Mouse (Mus musculus) limb, embryonic 11.5 days (tissue): Measurements from ENCODE around the gene Nalcn. TPM values are rescaled to one million over a fixed set of nuclear protein-coding genes. Genes with fewer than 3 reads are reported as not detected.

Experiments used
- ATAC-seq: fragments of 200-750 bp; cut with Nextera tagmentation; 2 replicates; pipeline ENCODE4 v1.8.0; 2017; ENCODE audit warnings: low read depth; ENCODE audit not compliant: insufficient number of reproducible peaks, low FRiP score, low TSS enrichment
- DNase-seq: peaks from one replicate; pipeline ENCODE4 v3.0.0-alpha.2; 2015; ENCODE audit warnings: low spot score
- H3K27ac ChIP-seq: fragments of 300-500 bp; sonication (generic); replicated peaks from 2 replicates; pipeline ENCODE4 v1.5.1; 2014; ENCODE audit warnings: low read depth, mild to moderate bottlenecking, low read length
- H3K27me3 ChIP-seq: fragments of 300-500 bp; sonication (generic); 2 replicates; pipeline ENCODE4 v1.6.1; 2014; ENCODE audit warnings: mild to moderate bottlenecking, low read length, mixed read lengths; ENCODE audit not compliant: control insufficient read depth, insufficient read depth
- H3K36me3 ChIP-seq: fragments of 300-500 bp; sonication (generic); 2 replicates; pipeline ENCODE4 v1.6.1; 2014; ENCODE audit warnings: mild to moderate bottlenecking, low read length, moderate library complexity, mixed read lengths; ENCODE audit not compliant: control insufficient read depth, insufficient read depth
- H3K4me1 ChIP-seq: fragments of 300-500 bp; sonication (generic); 2 replicates; pipeline ENCODE4 v1.6.1; 2014; ENCODE audit warnings: low read length, mixed read lengths; ENCODE audit not compliant: control insufficient read depth, insufficient read depth
- H3K4me2 ChIP-seq: fragments of 300-500 bp; sonication (generic); 2 replicates; pipeline ENCODE4 v1.6.1; 2014; ENCODE audit warnings: low read depth, mild to moderate bottlenecking, moderate library complexity; ENCODE audit not compliant: severe bottlenecking
- H3K4me3 ChIP-seq: fragments of 300-500 bp; sonication (generic); 2 replicates; pipeline ENCODE4 v1.5.1; 2014; ENCODE audit warnings: low read depth, low read length
- H3K9ac ChIP-seq: fragments of 300-500 bp; sonication (generic); 2 replicates; pipeline ENCODE4 v1.6.1; 2014; ENCODE audit warnings: mild to moderate bottlenecking, low read length
- H3K9me3 ChIP-seq: fragments of 300-500 bp; sonication (generic); 2 replicates; pipeline ENCODE4 v1.6.1; 2016; ENCODE audit warnings: low read length; ENCODE audit not compliant: control insufficient read depth
- WGBS: fragments of 180-500 bp; shearing (Covaris S2); extraction: QIAGEN DNeasy Blood & Tissue Kit; methylation state at CpG from one replicate; pipeline ENCODE4 v1.1.7; 2014; 5-methylcytosine and 5-hydroxymethylcytosine counted together
- polyA plus RNA-seq: library from polyadenylated mRNA; unstranded; fragments of >200 nt; fragmentation: Nextera tagmentation; extraction: Ambion mirVana; gene quantifications from 2 replicates; pipeline ENCODE4 v1.2.1, GENCODE M21; 2014

Nalcn gene
- polyA plus RNA-seq, 1 experiment from 2014 or later, result 0.05 TPM

- ATAC-seq (no peak), DNase-seq (no peak)
- no peak overlapping the region for H3K4me3 ChIP-seq
- 62% methylated on average over 1 of the region's 1 CpGs for WGBS
- peaks cover 3% of the 10 kb centered on the region; the same call in 1 of the 2 replicates for H3K4me1 ChIP-seq
- no peak overlapping the region for H3K27ac ChIP-seq
- H3K4me2 ChIP-seq, result no peak overlapping the region
- no peaks in the 10 kb centered on the region for H3K9me3 ChIP-seq
- H3K27me3 ChIP-seq, result peaks cover 11% of the 10 kb centered on the region
- no peaks in the 10 kb centered on the region for H3K36me3 ChIP-seq
- no peak overlapping the region for H3K9ac ChIP-seq
These were observed 4.0 kb downstream of the Nalcn start for GRCm38 (mm10) chr14:123622969-123623368.

GRCm38 (mm10) chr14:123595265-123595664, 31.7 kb downstream of the Nalcn start:
- H3K9ac ChIP-seq, result no peak overlapping the region
- H3K9me3 ChIP-seq, result no peaks in the 10 kb centered on the region
- no peak overlapping the region for H3K4me2 ChIP-seq
- H3K4me3 ChIP-seq, result no peak overlapping the region
- whole genome bisulfite sequencing, result 69% methylated on average over 3 of the region's 3 CpGs
- no peak for ATAC-seq
- DNase-seq, result no peak
- H3K27ac ChIP-seq, result no peak overlapping the region
- H3K36me3 ChIP-seq, result no peaks in the 10 kb centered on the region
- no peaks in the 10 kb centered on the region for H3K27me3 ChIP-seq
- H3K4me1 ChIP-seq, result no peaks in the 10 kb centered on the region

- Histone ChIP-seq H3K4me3 (no peak overlapping the region), H3K4me2 (no peak overlapping the region), H3K36me3 (no peaks in the 10 kb centered on the region), H3K4me1 (no peaks in the 10 kb centered on the region), H3K27ac (no peak overlapping the region), H3K27me3 (no peaks in the 10 kb centered on the region), H3K9ac (no peak overlapping the region), H3K9me3 (no peaks in the 10 kb centered on the region)
- ATAC-seq (no peak), DNase-seq (no peak)
These were observed 39.5 kb downstream of the Nalcn start for GRCm38 (mm10) chr14:123587412-123587811.

GRCm38 (mm10) chr14:123582433-123582832, 44.5 kb downstream of the Nalcn start:
- Histone ChIP-seq H3K27me3 (no peaks in the 10 kb centered on the region), H3K36me3 (no peaks in the 10 kb centered on the region), H3K4me3 (no peak overlapping the region), H3K9ac (no peak overlapping the region), H3K27ac (no peak overlapping the region), H3K4me1 (no peaks in the 10 kb centered on the region), H3K9me3 (no peaks in the 10 kb centered on the region), H3K4me2 (no peak overlapping the region)
- no peak for DNase-seq
- ATAC-seq, result no peak
- WGBS, result 93% methylated on average over 2 of the region's 2 CpGs

- H3K4me2 ChIP-seq, result no peak overlapping the region
- H3K27me3 ChIP-seq, result no peaks in the 10 kb centered on the region
- no peak overlapping the region for H3K27ac ChIP-seq
- H3K36me3 ChIP-seq, result no peaks in the 10 kb centered on the region
- H3K9ac ChIP-seq, result no peak overlapping the region
- H3K4me3 ChIP-seq, result no peak overlapping the region
- 85% methylated on average over 4 of the region's 4 CpGs for WGBS
- no peak for ATAC-seq
- H3K4me1 ChIP-seq, result no peaks in the 10 kb centered on the region
- H3K9me3 ChIP-seq, result no peaks in the 10 kb centered on the region
- DNase-seq, result no peak
These were observed 51.6 kb downstream of the Nalcn start for GRCm38 (mm10) chr14:123575356-123575755.

- Histone ChIP-seq H3K4me1 (no peaks in the 10 kb centered on the region), H3K9ac (no peak overlapping the region), H3K36me3 (no peaks in the 10 kb centered on the region), H3K27ac (no peak overlapping the region), H3K9me3 (no peaks in the 10 kb centered on the region), H3K4me3 (no peak overlapping the region), H3K27me3 (no peaks in the 10 kb centered on the region), H3K4me2 (no peak overlapping the region)
- no peak for DNase-seq
- ATAC-seq, result no peak
These were observed 52.0 kb downstream of the Nalcn start for GRCm38 (mm10) chr14:123574936-123575335.

GRCm38 (mm10) chr14:123566599-123566998, 60.3 kb downstream of the Nalcn start:
- no peaks in the 10 kb centered on the region for H3K36me3 ChIP-seq
- no peak overlapping the region for H3K9ac ChIP-seq
- H3K27me3 ChIP-seq, result no peaks in the 10 kb centered on the region
- ATAC-seq, result no peak
- no peak overlapping the region for H3K27ac ChIP-seq
- no peak for DNase-seq
- no peak overlapping the region for H3K4me2 ChIP-seq
- H3K9me3 ChIP-seq, result no peaks in the 10 kb centered on the region
- H3K4me1 ChIP-seq, result no peaks in the 10 kb centered on the region
- 68% methylated on average over 2 of the region's 2 CpGs for WGBS
- H3K4me3 ChIP-seq, result no peak overlapping the region

GRCm38 (mm10) chr14:123555533-123555932, 71.4 kb downstream of the Nalcn start:
- Histone ChIP-seq H3K9ac (no peak overlapping the region), H3K36me3 (no peaks in the 10 kb centered on the region), H3K27me3 (no peaks in the 10 kb centered on the region), H3K4me3 (no peak overlapping the region), H3K4me1 (no peaks in the 10 kb centered on the region), H3K4me2 (no peak overlapping the region), H3K9me3 (no peaks in the 10 kb centered on the region), H3K27ac (no peak overlapping the region)
- ATAC-seq (no peak), DNase-seq (no peak)

GRCm38 (mm10) chr14:123554936-123555335, 72.0 kb downstream of the Nalcn start:
- DNase-seq (no peak), ATAC-seq (no peak)
- H3K36me3 ChIP-seq, result no peaks in the 10 kb centered on the region
- no peak overlapping the region for H3K27ac ChIP-seq
- WGBS, result 57% methylated on average over 4 of the region's 4 CpGs
- no peak overlapping the region for H3K4me2 ChIP-seq
- H3K9me3 ChIP-seq, result no peaks in the 10 kb centered on the region
- H3K9ac ChIP-seq, result no peak overlapping the region
- H3K4me1 ChIP-seq, result no peaks in the 10 kb centered on the region
- H3K4me3 ChIP-seq, result no peak overlapping the region
- no peaks in the 10 kb centered on the region for H3K27me3 ChIP-seq
